1 mouse cellular context compared by ENCODE assay signal in the genomic region with DNA sequence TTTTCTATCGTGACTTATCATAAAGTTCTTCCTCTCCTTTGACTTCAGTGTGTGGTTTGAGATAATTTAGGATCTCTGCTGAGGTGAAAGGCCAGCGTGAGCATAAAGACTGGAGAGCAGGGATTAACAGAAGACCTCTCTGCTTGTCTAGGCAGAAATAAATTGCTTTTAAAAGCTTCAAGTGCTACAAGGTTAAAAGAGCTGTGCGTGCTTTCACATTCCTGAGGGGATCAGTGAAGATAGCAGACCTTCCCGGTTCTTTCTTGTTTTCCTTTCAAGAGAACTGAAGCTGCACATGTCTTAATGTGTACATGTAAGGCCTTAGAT.
TF ChIP-seq lines count a peak whose summit lies in the region.

No protein-coding gene starts in this region.

TF ChIP-seq in CH12.LX, 34 proteins besides CTCF, POLR2A, EP300 and RAD21 (continued from another document):
- TF ChIP-seq ZNF384 (IDR thresholded peaks at IDR 0.05; ENCODE audit: low read depth, low read length) = no peak
- no peak for TF ChIP-seq CHD1 (IDR thresholded peaks at IDR 0.05; ENCODE audit: low read depth, low read length)
- TF ChIP-seq KAT2A (IDR thresholded peaks at IDR 0.05; ENCODE audit: insufficient replicate concordance, low read length) = no peak
- no peak for TF ChIP-seq TCF12 (IDR thresholded peaks at IDR 0.05; ENCODE audit: low read depth, low read length)
- no peak for TF ChIP-seq ZKSCAN1 (IDR thresholded peaks at IDR 0.05; ENCODE audit: borderline replicate concordance, low read depth, low read length)
- TF ChIP-seq NELFE (IDR thresholded peaks at IDR 0.05; ENCODE audit: low read depth, low read length) = no peak
- TF ChIP-seq RCOR1 (conservative IDR thresholded peaks at IDR 0.05; ENCODE audit: low read depth, low read length) = no peak
